ENCODE assay signal across 24 mouse cellular contexts in the genomic region with DNA sequence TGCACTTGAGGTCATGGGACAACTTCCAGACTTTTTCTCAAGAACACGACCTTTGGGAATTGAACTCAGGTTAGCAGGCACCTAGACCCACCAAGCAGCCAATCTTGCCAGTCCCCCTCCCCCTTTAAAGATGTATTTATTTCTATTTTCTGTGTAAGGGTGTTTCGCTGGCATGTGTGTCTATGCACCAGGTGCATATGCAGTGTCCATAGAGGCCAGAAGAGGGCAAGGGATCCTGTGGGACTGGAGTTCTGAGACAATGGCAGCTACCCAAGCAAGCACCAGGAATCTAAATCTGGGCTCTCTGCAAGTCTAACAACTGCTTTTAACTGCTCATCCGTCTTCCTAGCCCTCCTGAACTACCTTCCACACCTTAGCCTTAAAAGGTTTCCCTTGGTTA. TPM values are rescaled to one million over a fixed set of nuclear protein-coding genes. Genes with fewer than 3 reads are reported as not detected.
DNase-seq lines count a peak whose midpoint lies in the region; ATAC-seq and TF ChIP-seq lines count a peak whose summit lies in the region.
"Had no signal": no experiment of that assay in that cellular context is flagged by ENCODE, and none has a peak within 500 bp of the region (broad histone marks: within the 10 kb centered on the region; RNA-seq: fewer than 3 reads in every experiment).

No protein-coding gene starts in this region.

- peaks cover 15% of the 10 kb centered on the region; the same call in 1 of the 2 replicates for H3K36me3 ChIP-seq in lung, postnatal 0 days (ENCODE audit: insufficient read depth, low read length)
- H3K36me3 ChIP-seq in liver, embryonic 15.5 days (replicated peaks) = 0 out of 2 replicates have a peak, but pooled peaks cover 5% of the 10 kb centered on the region
- H3K36me3 ChIP-seq: limb, embryonic 10.5 days; midbrain, embryonic 10.5 days had no signal

- H3K27ac ChIP-seq in gastrocnemius, adult 2 months = no peak overlapping the region
- no peak overlapping the region for H3K27ac ChIP-seq in lung, postnatal 0 days (ENCODE audit: low read length)
- H3K27ac ChIP-seq in liver, embryonic 15.5 days (replicated peaks) = peak overlapping the region; percentile 2; the same call in 1 of the 2 replicates
- H3K27ac ChIP-seq: limb, embryonic 10.5 days; midbrain, embryonic 10.5 days had no signal

- TF ChIP-seq CTCF in gastrocnemius, adult 2 months (IDR thresholded peaks at IDR 0.05) = peak; percentile 27
- TF ChIP-seq CTCF in lung, postnatal 0 days (IDR thresholded peaks at IDR 0.05) = peak; percentile 42

- no peak overlapping the region for H3K4me2 ChIP-seq in lung, postnatal 0 days (replicated peaks; ENCODE audit: low read depth, low read length)
- no peak overlapping the region for H3K4me2 ChIP-seq in liver, embryonic 15.5 days
- H3K4me2 ChIP-seq: heart, embryonic 12.5 days had no signal

- no peak overlapping the region for H3K9ac ChIP-seq in lung, postnatal 0 days (replicated peaks; ENCODE audit: low read depth)
- H3K9ac ChIP-seq in liver, embryonic 15.5 days = no peak overlapping the region
- H3K9ac ChIP-seq: heart, embryonic 12.5 days had no signal

- H3K9me3 ChIP-seq in lung, postnatal 0 days (ENCODE audit: low read length) = no peaks in the 10 kb centered on the region
- H3K9me3 ChIP-seq in liver, embryonic 15.5 days (replicated peaks) = no peaks in the 10 kb centered on the region
- H3K9me3 ChIP-seq: heart, embryonic 12.5 days; limb, embryonic 10.5 days; midbrain, embryonic 10.5 days had no signal

- no peak overlapping the region for H3K4me3 ChIP-seq in gastrocnemius, adult 2 months
- H3K4me3 ChIP-seq in lung, postnatal 0 days (ENCODE audit: low read depth, low read length) = no peak overlapping the region
- no peak overlapping the region for H3K4me3 ChIP-seq in liver, embryonic 15.5 days (replicated peaks)
- H3K4me3 ChIP-seq: heart, embryonic 12.5 days; limb, embryonic 10.5 days; midbrain, embryonic 10.5 days had no signal

- 67% methylated on average over 3 of the region's 3 CpGs for WGBS in lung, postnatal 0 days
- WGBS in liver, embryonic 15.5 days (ENCODE audit: insufficient replicate concordance) = 56% methylated on average over 3 of the region's 3 CpGs

- intact Hi-C loops in gastrocnemius, adult 2 months (cut with DNase I) = loop anchor here (5.0 kb wide), 1 partner anchor 106 kb away; a partner anchor contains a TSS
- intact Hi-C loops in gastrocnemius, postnatal 14 days (cut with DNase I; ENCODE audit: low total_unique reads) = no loop called here

- no peaks in the 10 kb centered on the region; the same call in 1 of the 2 replicates for H3K4me1 ChIP-seq in lung, postnatal 0 days (ENCODE audit: insufficient read depth, low read depth, low read length)
- peaks cover 50% of the 10 kb centered on the region for H3K4me1 ChIP-seq in liver, embryonic 15.5 days (replicated peaks)

- no peaks in the 10 kb centered on the region for H3K27me3 ChIP-seq in lung, postnatal 0 days (replicated peaks; ENCODE audit: insufficient read depth, low read length)
- peaks cover 79% of the 10 kb centered on the region for H3K27me3 ChIP-seq in liver, embryonic 15.5 days

- TF ChIP-seq EP300 in lung, postnatal 0 days (IDR thresholded peaks at IDR 0.05) = no peak

- no peak for ATAC-seq in lung, postnatal 0 days
- no peak for ATAC-seq in liver, embryonic 15.5 days (ENCODE audit: insufficient read depth)
- ATAC-seq: activated CD4-positive, CD25-positive, alpha-beta regulatory T cell, adult 4 months; forebrain, embryonic 16.5 days; hindbrain, embryonic 16.5 days had no signal

- no peak for DNase-seq in gastrocnemius, adult 2 months
- no peak for DNase-seq in gastrocnemius, postnatal 14 days
- peak; percentile 37 for DNase-seq in lung, postnatal 0 days (ENCODE audit: low spot score)
- DNase-seq in lung, postnatal 10 days = no peak
- no peak for DNase-seq in layer of hippocampus, adult 8-10 months (ENCODE audit: low spot score in 2 of 2)
- DNase-seq in layer of hippocampus, postnatal 36 days = no peak
- DNase-seq: adrenal gland, postnatal 14 days; cerebellum, postnatal 25 days; embryo, embryonic 11 days; heart, adult 11 months; heart, postnatal 4 days; kidney, adult 18-20 months; kidney, postnatal 14 days; lung, postnatal 4 days; retina, postnatal 1 day; right cerebral cortex, postnatal 4 days; thymus, postnatal 14 days had no signal

RNA-seq across cellular contexts. Expression of a gene that starts 4.1 kb away (rescaled TPM):
- total RNA-seq in gastrocnemius, adult 2 months (2021) = 1 to 10 TPM; 3.6 to 8.7 TPM
- total RNA-seq in gastrocnemius, postnatal 14 days (2021) = 1 to 10 TPM; 7.6 to 8.9 TPM
- polyA plus RNA-seq in lung, postnatal 0 days (2015; fragmentation: Nextera tagmentation; extraction: Ambion mirVana) = 30.8 and 33.8 TPM in 2 replicates
- polyA plus RNA-seq in liver, embryonic 15.5 days (2015; fragmentation: Nextera tagmentation; extraction: Ambion mirVana) = 1.5 and 1.7 TPM in 2 replicates
- total RNA-seq in layer of hippocampus, adult 8-10 months (2022) = 10 to 100 TPM; 14.4 to 24.7 (median 21.0) TPM
- total RNA-seq in layer of hippocampus, postnatal 36 days (2021) = 10 to 100 TPM; 14.6 to 17.2 TPM
